Mouse (Mus musculus) brain, embryonic 14.5 days (tissue): ENCODE results near the gene Ttc22.

Experiments used
- CTCF ChIP-seq: fragments of 200-500 bp; IDR thresholded peaks from 2 replicates; pipeline ENCODE4 v1.5.1; 2012; ENCODE audit warnings: inconsistent platforms, mild to moderate bottlenecking, moderate library complexity, borderline replicate concordance; ENCODE audit not compliant: insufficient read depth, insufficient read length; ENCODE audit errors: extremely low read depth
- POLR2A ChIP-seq: fragments of 200-500 bp; IDR thresholded peaks from 2 replicates; pipeline ENCODE4 v1.6.1; 2012; ENCODE audit warnings: mild to moderate bottlenecking, inconsistent platforms, borderline replicate concordance; ENCODE audit not compliant: poor library complexity, insufficient read depth, insufficient read length, severe bottlenecking; ENCODE audit errors: extremely low read depth

- TF ChIP-seq POLR2A = no peak
- no peak for TF ChIP-seq CTCF
Measured at GRCm38 (mm10) chr4:106600770-106601169, 21.5 kb upstream of the Ttc22 start.
